In the genomic region with DNA sequence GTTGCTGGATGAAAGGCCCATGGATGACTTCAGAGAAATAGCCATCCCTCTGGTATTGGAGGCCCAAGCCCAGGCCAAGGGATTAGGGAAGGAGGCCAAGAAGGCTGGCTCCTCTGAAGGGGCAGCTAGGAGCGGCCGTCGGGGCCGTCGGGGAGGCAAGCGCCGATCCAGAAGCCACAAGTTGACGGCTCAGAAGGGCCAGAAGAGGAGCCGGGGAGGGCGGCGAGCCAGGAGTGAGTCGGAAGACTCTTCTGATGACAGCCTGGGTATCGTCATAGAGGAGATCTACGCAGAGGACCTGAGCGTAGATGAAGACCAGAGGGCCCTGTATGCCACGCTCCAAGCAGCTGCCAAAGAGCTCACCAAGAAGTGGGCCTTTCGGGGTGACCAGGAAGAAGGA, we compare ENCODE assay signal across 8 mouse cellular contexts. TPM values are rescaled to one million over a fixed set of nuclear protein-coding genes. Genes with fewer than 3 reads are reported as not detected.
DNase-seq lines count a peak whose midpoint lies in the region; ATAC-seq and TF ChIP-seq lines count a peak whose summit lies in the region.

No protein-coding gene starts in this region.

- intact Hi-C loops in heart, postnatal 14 days (cut with DNase I): no loop called here
- intact Hi-C loops in left cerebral cortex, postnatal 25 days (cut with DNase I): loop anchor here (2.0 kb wide), 1 partner anchor 21 kb away; the partner anchor contains the start of gene Calm3

- peak overlapping the region; percentile 71 for H3K4me3 ChIP-seq in heart, embryonic 10.5 days
- peak overlapping the region; percentile 57 for H3K4me3 ChIP-seq in forebrain, embryonic 16.5 days (replicated peaks; ENCODE audit: low read length)
- 0 out of 2 replicates have a peak overlapping the region, but pooled peaks have one; percentile 47 for H3K4me3 ChIP-seq in liver, postnatal 0 days (ENCODE audit: low read depth, low read length)

- DNase-seq in heart, embryonic 10.5 days (ENCODE audit: low spot score): no peak
- no peak for DNase-seq in heart, postnatal 14 days
- peak; percentile 77 for DNase-seq in cerebellum, adult 11-12 months
- DNase-seq in liver, postnatal 0 days: no peak
- DNase-seq in embryo, embryonic 9.5 days (ENCODE audit: extremely low spot score): no peak
- DNase-seq in left cerebral cortex, postnatal 25 days (ENCODE audit: low spot score in 2 of 2): no peak

- H3K9ac ChIP-seq in forebrain, embryonic 16.5 days (replicated peaks; ENCODE audit: low read depth, low read length): peak overlapping the region; percentile 76
- H3K9ac ChIP-seq in liver, postnatal 0 days (replicated peaks): no peak overlapping the region

- H3K4me1 ChIP-seq in heart, embryonic 10.5 days: peaks cover 53% of the 10 kb centered on the region
- H3K4me1 ChIP-seq in forebrain, embryonic 16.5 days (replicated peaks; ENCODE audit: control insufficient read depth, insufficient read depth, low read length): peaks cover 70% of the 10 kb centered on the region
- peaks cover 17% of the 10 kb centered on the region for H3K4me1 ChIP-seq in liver, postnatal 0 days (ENCODE audit: insufficient read depth)

- peaks cover 56% of the 10 kb centered on the region for H3K27me3 ChIP-seq in heart, embryonic 10.5 days (ENCODE audit: insufficient read depth, poor library complexity, severe bottlenecking)
- H3K27me3 ChIP-seq in forebrain, embryonic 16.5 days (replicated peaks; ENCODE audit: control insufficient read depth, insufficient read depth, low read length): peaks cover 8% of the 10 kb centered on the region; the same call in 1 of the 2 replicates
- H3K27me3 ChIP-seq in liver, postnatal 0 days (ENCODE audit: insufficient read depth, low read length): peaks cover 64% of the 10 kb centered on the region

- H3K9me3 ChIP-seq in heart, embryonic 10.5 days: no peaks in the 10 kb centered on the region
- H3K9me3 ChIP-seq in forebrain, embryonic 16.5 days (ENCODE audit: control insufficient read depth, low read length): no peaks in the 10 kb centered on the region
- no peaks in the 10 kb centered on the region for H3K9me3 ChIP-seq in liver, postnatal 0 days (ENCODE audit: low read length)

- H3K27ac ChIP-seq in heart, embryonic 10.5 days: no peak overlapping the region
- H3K27ac ChIP-seq in forebrain, embryonic 16.5 days (ENCODE audit: low read length): peak overlapping the region; percentile 90
- no peak overlapping the region for H3K27ac ChIP-seq in liver, postnatal 0 days (ENCODE audit: low read depth)

- no peak for ATAC-seq in forebrain, embryonic 16.5 days
- ATAC-seq in liver, postnatal 0 days: no peak
- ATAC-seq in megakaryocyte-erythroid progenitor cell, adult 5-6 weeks (replicated peaks; ENCODE audit: low FRiP score, low TSS enrichment, poor library complexity, severe bottlenecking): no peak

- H3K4me2 ChIP-seq in forebrain, embryonic 16.5 days (ENCODE audit: low read length): peak overlapping the region; percentile 81
- H3K4me2 ChIP-seq in liver, postnatal 0 days (ENCODE audit: low read depth, low read length): no peak overlapping the region

- TF ChIP-seq CTCF in liver, postnatal 0 days (IDR thresholded peaks at IDR 0.05; ENCODE audit: low read depth): no peak

- TF ChIP-seq EP300 in liver, postnatal 0 days (IDR thresholded peaks at IDR 0.05; ENCODE audit: low read depth): no peak

- H3K36me3 ChIP-seq in heart, embryonic 10.5 days: no peaks in the 10 kb centered on the region
- H3K36me3 ChIP-seq in forebrain, embryonic 16.5 days (ENCODE audit: control insufficient read depth, insufficient read depth): no peaks in the 10 kb centered on the region
- no peaks in the 10 kb centered on the region for H3K36me3 ChIP-seq in liver, postnatal 0 days (replicated peaks; ENCODE audit: insufficient read depth, low read length)

- 6% methylated on average over 17 of the region's 17 CpGs for WGBS in heart, embryonic 10.5 days
- WGBS in forebrain, embryonic 16.5 days: 16% methylated on average over 17 of the region's 17 CpGs
- WGBS in liver, postnatal 0 days (ENCODE audit: insufficient replicate concordance): 18% methylated on average over 17 of the region's 17 CpGs

RNA-seq across cellular contexts. Expression of gene Pnmal2, which starts 0.9 kb away (rescaled TPM):
- polyA plus RNA-seq in heart, embryonic 10.5 days (2016; fragmentation: Nextera tagmentation; extraction: Ambion mirVana): 1.7 and 2.2 TPM in 2 replicates
- 1 to 10 TPM; 3.6 to 4.0 TPM for total RNA-seq in heart, postnatal 14 days (2021)
- polyA plus RNA-seq in forebrain, embryonic 16.5 days (2015; fragmentation: Nextera tagmentation; extraction: Ambion mirVana): 85.3 and 118 TPM in 2 replicates
- polyA plus RNA-seq in liver, postnatal 0 days (2015; fragmentation: Nextera tagmentation; extraction: Ambion mirVana): 0.06 and 0.09 TPM in 2 replicates
- total RNA-seq in megakaryocyte-erythroid progenitor cell, adult 5-6 weeks (2014; fragmentation: Nextera tagmentation): not detected in 2 replicates
- not detected in 2 replicates for total RNA-seq in megakaryocyte-erythroid progenitor cell, adult 5-6 weeks (2017)
- 100 to 1,000 TPM; 268 to 274 TPM for total RNA-seq in left cerebral cortex, postnatal 25 days (2021)

RNA-seq across cellular contexts. Expression of gene Pnmal1, which starts 14.1 kb away (rescaled TPM):
- 0.16 and 0.30 TPM in 2 replicates for polyA plus RNA-seq in heart, embryonic 10.5 days (2016; fragmentation: Nextera tagmentation; extraction: Ambion mirVana)
- not detected for total RNA-seq in heart, postnatal 14 days (2021)
- 50.1 and 60.9 TPM in 2 replicates for polyA plus RNA-seq in forebrain, embryonic 16.5 days (2015; fragmentation: Nextera tagmentation; extraction: Ambion mirVana)
- 0.02 and 0.04 TPM in 2 replicates for polyA plus RNA-seq in liver, postnatal 0 days (2015; fragmentation: Nextera tagmentation; extraction: Ambion mirVana)
- not detected in 2 replicates for total RNA-seq in megakaryocyte-erythroid progenitor cell, adult 5-6 weeks (2014; fragmentation: Nextera tagmentation)
- total RNA-seq in megakaryocyte-erythroid progenitor cell, adult 5-6 weeks (2017): not detected in 2 replicates
- 100 to 1,000 TPM; 107 to 115 TPM for total RNA-seq in left cerebral cortex, postnatal 25 days (2021)

RNA-seq across cellular contexts. Expression of gene Calm3, which starts 21.5 kb away (rescaled TPM):
- polyA plus RNA-seq in heart, embryonic 10.5 days (2016; fragmentation: Nextera tagmentation; extraction: Ambion mirVana): 114 and 117 TPM in 2 replicates
- total RNA-seq in heart, postnatal 14 days (2021): 100 to 1,000 TPM; 228 to 250 TPM
- 308 and 333 TPM in 2 replicates for polyA plus RNA-seq in forebrain, embryonic 16.5 days (2015; fragmentation: Nextera tagmentation; extraction: Ambion mirVana)
- polyA plus RNA-seq in liver, postnatal 0 days (2015; fragmentation: Nextera tagmentation; extraction: Ambion mirVana): 58.8 and 60.3 TPM in 2 replicates
- total RNA-seq in megakaryocyte-erythroid progenitor cell, adult 5-6 weeks (2014; fragmentation: Nextera tagmentation): 291 and 377 TPM in 2 replicates
- 512 and 515 TPM in 2 replicates for total RNA-seq in megakaryocyte-erythroid progenitor cell, adult 5-6 weeks (2017)
- total RNA-seq in left cerebral cortex, postnatal 25 days (2021): 1,000 to 10,000 TPM; 1,837 to 1,919 TPM

RNA-seq across cellular contexts. Expression of gene Gm42372, which starts 37.5 kb away (rescaled TPM):
- polyA plus RNA-seq in heart, embryonic 10.5 days (2016; fragmentation: Nextera tagmentation; extraction: Ambion mirVana): 0.22 and 0.24 TPM in 2 replicates
- under 1 TPM; 0.07 TPM for total RNA-seq in heart, postnatal 14 days (2021)
- 3.7 and 4.1 TPM in 2 replicates for polyA plus RNA-seq in forebrain, embryonic 16.5 days (2015; fragmentation: Nextera tagmentation; extraction: Ambion mirVana)
- polyA plus RNA-seq in liver, postnatal 0 days (2015; fragmentation: Nextera tagmentation; extraction: Ambion mirVana): not detected in 2 replicates
- total RNA-seq in megakaryocyte-erythroid progenitor cell, adult 5-6 weeks (2014; fragmentation: Nextera tagmentation): 0.28 and 0.35 TPM in 2 replicates
- not detected in 2 replicates for total RNA-seq in megakaryocyte-erythroid progenitor cell, adult 5-6 weeks (2017)
- 10 to 100 TPM; 62.3 to 64.9 TPM for total RNA-seq in left cerebral cortex, postnatal 25 days (2021)

RNA-seq across cellular contexts. Expression of gene Ptgir, which starts 39.1 kb away (rescaled TPM):
- 0.15 and 0.51 TPM in 2 replicates for polyA plus RNA-seq in heart, embryonic 10.5 days (2016; fragmentation: Nextera tagmentation; extraction: Ambion mirVana)
- 1 to 10 TPM; 1.4 to 1.6 TPM for total RNA-seq in heart, postnatal 14 days (2021)
- 0.15 TPM in 2 replicates for polyA plus RNA-seq in forebrain, embryonic 16.5 days (2015; fragmentation: Nextera tagmentation; extraction: Ambion mirVana)
- 1.1 and 1.7 TPM in 2 replicates for polyA plus RNA-seq in liver, postnatal 0 days (2015; fragmentation: Nextera tagmentation; extraction: Ambion mirVana)
- not detected in 2 replicates for total RNA-seq in megakaryocyte-erythroid progenitor cell, adult 5-6 weeks (2014; fragmentation: Nextera tagmentation)
- total RNA-seq in megakaryocyte-erythroid progenitor cell, adult 5-6 weeks (2017): not detected in 2 replicates
- total RNA-seq in left cerebral cortex, postnatal 25 days (2021): under 1 TPM; 0.14 to 0.16 TPM

Comparison
In these comparisons a context has a peak if more than half of its experiments do, and no peak if none do; other contexts are left out.
1. RNA of gene Pnmal2, which starts 0.9 kb away (total RNA-seq): 268 to 274 TPM in left cerebral cortex, postnatal 25 days; 3.6 to 4.0 TPM in heart, postnatal 14 days and not detected in megakaryocyte-erythroid progenitor cell, adult 5-6 weeks; every median in the first group is over 10 times any median in the second.
2. RNA of gene Pnmal1, which starts 14.1 kb away (total RNA-seq): 107 to 115 TPM in left cerebral cortex, postnatal 25 days; not detected in heart, postnatal 14 days and not detected in megakaryocyte-erythroid progenitor cell, adult 5-6 weeks; every median in the first group is over 100 times any median in the second.
3. Peak in every context shown above with its lines, with median percentiles within 50 percentile points of each other: H3K4me3 ChIP-seq.